Mouse (Mus musculus) embryonic stem cell, embryonic (primary cell): ENCODE measurements at regions not wholly inside any gene's neighbourhood (a gene's known extent, or its start where the extent isn't known, plus 50 kb on each side); places are given as distances from the start of the nearest gene placed in this dataset.
"Not testable (repeated sequence)": the region's sequence is repeated elsewhere in the genome, so short reads cannot be mapped to it uniquely, and the experiment has no call there.

ENCODE experiments used
- CTCF ChIA-PET, 4 experiments: fragments of 300-600 bp in 2 of 4; fragments of 350-600 bp in 2 of 4; sonication (Branson Sonifier 250); formaldehyde crosslinking; loops; one replicate each; lab custom pipeline; 2022; ENCODE audit warnings: inconsistent platforms in 2 of 4; lab: Charles Lee
- POLR2A ChIA-PET, 4 experiments: fragments of 300-600 bp in 2 of 4; fragments of 350-600 bp in 2 of 4; sonication (Branson Sonifier 250); formaldehyde crosslinking; loops; one replicate each; lab custom pipeline; 2022; ENCODE audit warnings: antibody characterized with exemption in 4 of 4, inconsistent platforms in 1 of 4; lab: Charles Lee

GRCm38 (mm10) chr15:5927768-5928167 is 371.8 kb upstream of the Dab2 start:
- CTCF ChIA-PET: no interaction called here
- POLR2A ChIA-PET: no interaction called here

- POLR2A ChIA-PET: no interaction called here
- CTCF ChIA-PET: no interaction called here
Measured at GRCm38 (mm10) chr15:5933586-5933985, 366.0 kb upstream of the Dab2 start.

- ChIA-PET CTCF (no interaction called here), POLR2A (no interaction called here)
Measured at GRCm38 (mm10) chr15:5940945-5941344, 358.6 kb upstream of the Dab2 start.

GRCm38 (mm10) chr15:5946650-5947049 is 352.9 kb upstream of the Dab2 start:
- ChIA-PET POLR2A (no interaction called here), CTCF (no interaction called here)

GRCm38 (mm10) chr15:5950919-5951318 is 348.7 kb upstream of the Dab2 start:
- ChIA-PET POLR2A (no interaction called here), CTCF (no interaction called here)

- POLR2A ChIA-PET, CTCF ChIA-PET: not testable (repeated sequence)
Measured at GRCm38 (mm10) chr15:5951661-5952060, 347.9 kb upstream of the Dab2 start.

GRCm38 (mm10) chr15:5953106-5953505 is 346.5 kb upstream of the Dab2 start:
- ChIA-PET CTCF (interaction anchor here in 1 of 4 experiments (0.7 kb wide), 1 partner anchor 81 kb away, joined by 10 read pairs; no protein-coding TSS in a partner anchor), POLR2A (no interaction called here)

GRCm38 (mm10) chr15:5991351-5992065 is 308.1 kb upstream of the Dab2 start:
- POLR2A ChIA-PET: interaction anchor here in 3 of 4 experiments (0.7 to 1.5 kb wide), 4 partner anchors 10 to 39 kb away, joined by 3 to 8 read pairs (median 4); no protein-coding TSS in a partner anchor
- CTCF ChIA-PET: no interaction called here

GRCm38 (mm10) chr15:5992146-5992545 is 307.4 kb upstream of the Dab2 start:
- CTCF ChIA-PET: not testable (repeated sequence)
- POLR2A ChIA-PET: interaction anchor here in 3 of 4 experiments (0.7 to 1.5 kb wide), 4 partner anchors 10 to 38 kb away, joined by 3 to 8 read pairs (median 4); no protein-coding TSS in a partner anchor

- CTCF ChIA-PET: no interaction called here
- POLR2A ChIA-PET: interaction anchor here in 1 of 4 experiments (0.6 kb wide), 1 partner anchor 8 kb away, joined by 6 read pairs; no protein-coding TSS in a partner anchor
Measured at GRCm38 (mm10) chr15:6000816-6001215, 298.8 kb upstream of the Dab2 start.

GRCm38 (mm10) chr15:6001394-6001793 is 298.2 kb upstream of the Dab2 start:
- CTCF ChIA-PET: interaction anchor here in 1 of 4 experiments (0.7 kb wide), 1 partner anchor 1006 kb away, joined by 3 read pairs; no protein-coding TSS in a partner anchor
- POLR2A ChIA-PET: interaction anchor here in 2 of 4 experiments (0.8 to 0.9 kb wide), 2 partner anchors 9 to 10 kb away, joined by 3 read pairs; no protein-coding TSS in a partner anchor

- POLR2A ChIA-PET: no interaction called here
- CTCF ChIA-PET: no interaction called here
Measured at GRCm38 (mm10) chr15:6014982-6015381, 284.6 kb upstream of the Dab2 start.

GRCm38 (mm10) chr15:6016637-6017049 is 282.9 kb upstream of the Dab2 start:
- CTCF ChIA-PET: no interaction called here
- POLR2A ChIA-PET: interaction anchor here in 2 of 4 experiments (0.6 to 2.2 kb wide), 2 partner anchors 14 kb away, joined by 3 to 7 read pairs; no protein-coding TSS in a partner anchor

GRCm38 (mm10) chr15:6025543-6025942 is 274.0 kb upstream of the Dab2 start:
- ChIA-PET CTCF (no interaction called here), POLR2A (interaction anchor here in 1 of 4 experiments (0.7 kb wide), 1 partner anchor 774 kb away, joined by 3 read pairs; no protein-coding TSS in a partner anchor)

- ChIA-PET POLR2A (interaction anchor here in 2 of 4 experiments (1.6 to 3.6 kb wide), 4 partner anchors 12 to 38 kb away, joined by 5 to 18 read pairs (median 8); no protein-coding TSS in a partner anchor), CTCF (interaction anchor here in 1 of 4 experiments (0.7 kb wide), 1 partner anchor 233 kb away, joined by 3 read pairs; no protein-coding TSS in a partner anchor)
Measured at GRCm38 (mm10) chr15:6029214-6029613, 270.4 kb upstream of the Dab2 start.

GRCm38 (mm10) chr15:6030396-6030795 is 269.2 kb upstream of the Dab2 start:
- CTCF ChIA-PET: no interaction called here

GRCm38 (mm10) chr15:6034156-6034555 is 265.4 kb upstream of the Dab2 start:
- CTCF ChIA-PET: interaction anchor here in 1 of 4 experiments (0.5 kb wide), 1 partner anchor 81 kb away, joined by 10 read pairs; no protein-coding TSS in a partner anchor
- POLR2A ChIA-PET: interaction anchor here in 3 of 4 experiments (1.0 to 1.7 kb wide), 3 partner anchors 10 to 11 kb away, joined by 3 to 15 read pairs (median 3); no protein-coding TSS in a partner anchor

More at GRCm38 (mm10) chr15:6030396-6030795, 269.2 kb upstream of the Dab2 start:
- POLR2A ChIA-PET: interaction anchor here in 3 of 4 experiments (0.9 to 3.6 kb wide), 9 partner anchors 10 to 135 kb away, joined by 3 to 18 read pairs (median 4); no protein-coding TSS in a partner anchor

- ChIA-PET CTCF (interaction anchor here in 1 of 4 experiments (0.6 kb wide), 1 partner anchor 36 kb away, joined by 6 read pairs; no protein-coding TSS in a partner anchor), POLR2A (interaction anchor here in 3 of 4 experiments (0.6 to 1.9 kb wide), 13 partner anchors 10 to 149 kb away, joined by 3 to 18 read pairs (median 4); no protein-coding TSS in a partner anchor)
Measured at GRCm38 (mm10) chr15:6044511-6045256, 254.9 kb upstream of the Dab2 start.

- CTCF ChIA-PET: no interaction called here
Measured at GRCm38 (mm10) chr15:6055703-6056102, 243.9 kb upstream of the Dab2 start.

More at GRCm38 (mm10) chr15:6055703-6056102, 243.9 kb upstream of the Dab2 start:
- POLR2A ChIA-PET: no interaction called here
